Mouse (Mus musculus) erythroblast, embryonic 14.5 days (primary cell): Measurements from ENCODE around the gene Snx5.

Experiments used
- GATA1 ChIP-seq: IDR thresholded peaks from 2 replicates; pipeline ENCODE4 v1.6.1; 2012; ENCODE audit warnings: low read length, inconsistent platforms, mixed read lengths
- TAL1 ChIP-seq: IDR thresholded peaks from 3 replicates; pipeline ENCODE4 v1.6.1; 2012; ENCODE audit warnings: low read length, inconsistent platforms, mixed read lengths

DNA sequence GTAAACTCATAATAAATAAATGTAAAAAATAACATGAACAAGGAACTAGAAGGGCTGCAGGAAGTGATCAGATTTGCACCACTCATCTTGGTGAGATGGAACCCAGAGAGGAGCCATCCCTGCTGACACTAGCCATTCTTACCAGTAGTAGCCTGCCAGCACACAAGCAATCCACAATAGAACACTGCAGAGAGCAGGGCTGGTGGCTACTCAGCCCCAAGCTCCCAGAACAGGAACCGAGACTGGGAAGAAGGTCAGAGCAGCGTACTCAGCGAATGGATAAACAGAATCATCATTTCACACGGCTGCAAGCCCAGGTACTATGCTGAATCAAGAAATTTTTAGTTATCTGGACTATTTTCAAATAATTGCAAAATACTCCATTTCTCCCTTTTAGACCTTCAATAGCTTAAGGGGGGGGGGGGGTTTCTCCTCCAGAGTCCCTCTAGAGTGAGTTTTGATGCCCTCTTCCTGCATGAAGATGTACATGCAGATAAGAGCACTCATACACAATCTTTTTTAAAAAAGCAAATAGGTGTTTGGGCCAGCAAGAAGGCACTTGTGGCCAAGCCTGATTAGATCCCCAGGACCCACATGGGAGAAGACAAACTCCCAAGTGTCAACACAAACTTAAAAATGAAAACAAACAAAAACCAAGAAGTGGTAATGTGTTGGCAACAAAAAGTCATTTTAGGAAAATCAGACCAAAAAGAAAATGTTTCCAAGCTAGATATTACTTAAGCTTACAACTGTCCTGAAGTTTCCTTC, 4.6 kb downstream of the Snx5 start:
- TF ChIP-seq GATA1, result no peak
- TF ChIP-seq TAL1, result no peak
